Mouse (Mus musculus): ENCODE measurements around the gene Ttn. TPM values are rescaled to one million over a fixed set of nuclear protein-coding genes. Genes with fewer than 3 reads are reported as not detected.

The Ttn gene
- total RNA-seq, 2 experiments from 2014 or later: 2,325 to 2,346 TPM

GRCm38 (mm10) chr2:76655444-76655843 is 326.9 kb downstream of the Ttn start:
- no peak for DNase-seq

DNA sequence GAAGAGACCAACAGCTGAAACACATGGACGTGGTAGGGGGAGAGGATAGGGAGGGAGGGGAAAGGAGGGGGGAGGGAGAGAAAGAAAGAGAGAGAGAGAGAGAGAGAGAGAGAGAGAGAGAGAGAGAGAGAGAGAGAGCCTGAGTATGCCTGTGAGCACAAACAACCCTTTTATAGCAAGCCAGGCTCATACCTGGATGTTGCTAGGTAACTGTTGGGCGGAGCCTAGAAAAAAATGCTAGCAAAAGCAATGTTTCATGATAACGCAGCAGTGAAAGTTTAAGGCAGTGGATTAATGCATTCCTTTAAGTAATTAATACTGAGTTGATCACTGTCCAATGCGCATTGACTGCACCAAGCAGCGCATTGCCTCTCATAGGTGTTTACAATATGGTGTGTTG is 327.7 kb downstream of the Ttn start:
- no peak for DNase-seq

Other genes starting within 250 kb of the Ttn start
- gene Ccdc141, start 188.1 kb upstream of the Ttn start, total RNA-seq (2021): 100 to 1,000 TPM; 228 to 229 TPM